Mouse (Mus musculus) ES-E14 (cell line): ENCODE measurements around the gene Gm10477.

Source experiments
- CHD2 ChIP-seq: IDR thresholded peaks from 2 replicates; pipeline ENCODE4 v1.6.1; 2014; ENCODE audit warnings: mild to moderate bottlenecking, low read depth, low read length, inconsistent platforms
- HCFC1 ChIP-seq: IDR thresholded peaks from 2 replicates; pipeline ENCODE4 v1.6.1; 2012; ENCODE audit warnings: low read length, inconsistent platforms, borderline replicate concordance; ENCODE audit not compliant: insufficient read depth
- ZC3H11A ChIP-seq: IDR thresholded peaks from 2 replicates; pipeline ENCODE4 v1.6.1; 2012; ENCODE audit warnings: low read depth, mild to moderate bottlenecking, inconsistent platforms, low read length, borderline replicate concordance
- ZNF384 ChIP-seq: IDR thresholded peaks from 2 replicates; pipeline ENCODE4 v1.6.1; 2012; ENCODE audit warnings: low read depth, low read length, inconsistent platforms

GRCm38 (mm10) chrX:56553584-56553983, 29.0 kb downstream of the Gm10477 start:
- TF ChIP-seq ZNF384 (no peak), ZC3H11A (no peak), CHD2 (no peak), HCFC1 (no peak)
